Mouse (Mus musculus) lung, embryonic 14.5 days (tissue): ENCODE results near the gene Baz1a. TPM values are rescaled to one million over a fixed set of nuclear protein-coding genes. Genes with fewer than 3 reads are reported as not detected.
A peak's percentile ranks its signal among the peaks of the same experiment; 100 is the strongest.

Experiments
- ATAC-seq: fragments of 200-750 bp; cut with Nextera tagmentation; 2 replicates; pipeline ENCODE4 v1.8.0; 2017; ENCODE audit warnings: mild to moderate bottlenecking, moderate TSS enrichment, moderate library complexity; ENCODE audit not compliant: insufficient read depth
- DNase-seq: peaks from one replicate; pipeline ENCODE4 v3.0.0-alpha.2; 2015
- H3K27ac ChIP-seq: fragments of 300-500 bp; sonication (generic); 2 replicates; pipeline ENCODE4 v1.5.1; 2014; ENCODE audit warnings: low read depth, mild to moderate bottlenecking, moderate library complexity
- H3K27me3 ChIP-seq: fragments of 300-500 bp; sonication (generic); 2 replicates; pipeline ENCODE4 v1.6.1; 2014; ENCODE audit warnings: low read length, control low read depth; ENCODE audit not compliant: insufficient read depth
- H3K36me3 ChIP-seq: fragments of 300-500 bp; sonication (generic); 2 replicates; pipeline ENCODE4 v1.6.1; 2014; ENCODE audit warnings: control low read depth; ENCODE audit not compliant: insufficient read depth
- H3K4me1 ChIP-seq: fragments of 300-500 bp; sonication (generic); 2 replicates; pipeline ENCODE4 v1.6.1; 2014; ENCODE audit warnings: antibody characterized with exemption, control low read depth; ENCODE audit not compliant: insufficient read depth
- H3K4me2 ChIP-seq: fragments of 300-500 bp; sonication (generic); 2 replicates; pipeline ENCODE4 v1.6.1; 2014; ENCODE audit warnings: mild to moderate bottlenecking
- H3K4me3 ChIP-seq: fragments of 300-500 bp; sonication (generic); 2 replicates; pipeline ENCODE4 v1.5.1; 2014; ENCODE audit warnings: low read depth, low read length
- H3K9ac ChIP-seq: fragments of 300-500 bp; sonication (generic); 2 replicates; pipeline ENCODE4 v1.6.1; 2014
- H3K9me3 ChIP-seq: fragments of 300-500 bp; sonication (generic); 2 replicates; pipeline ENCODE4 v1.6.1; 2016; ENCODE audit warnings: low read depth, low read length, control low read depth
- CTCF ChIP-seq: IDR thresholded peaks from 2 replicates; pipeline ENCODE4 v1.5.1; 2016; ENCODE audit warnings: antibody characterized with exemption, low read depth
- WGBS: fragments of 180-500 bp; shearing (Covaris S2); extraction: QIAGEN DNeasy Blood & Tissue Kit; methylation state at CpG from one replicate; pipeline ENCODE4 v1.1.7; 2014; 5-methylcytosine and 5-hydroxymethylcytosine counted together
- polyA plus RNA-seq: library from polyadenylated mRNA; unstranded; fragments of >200 nt; fragmentation: Nextera tagmentation; extraction: Ambion mirVana; gene quantifications from 2 replicates; pipeline ENCODE4 v1.2.1, GENCODE M21; 2014

Baz1a gene
- polyA plus RNA-seq, 1 experiment from 2014 or later: 23.9 TPM

DNA sequence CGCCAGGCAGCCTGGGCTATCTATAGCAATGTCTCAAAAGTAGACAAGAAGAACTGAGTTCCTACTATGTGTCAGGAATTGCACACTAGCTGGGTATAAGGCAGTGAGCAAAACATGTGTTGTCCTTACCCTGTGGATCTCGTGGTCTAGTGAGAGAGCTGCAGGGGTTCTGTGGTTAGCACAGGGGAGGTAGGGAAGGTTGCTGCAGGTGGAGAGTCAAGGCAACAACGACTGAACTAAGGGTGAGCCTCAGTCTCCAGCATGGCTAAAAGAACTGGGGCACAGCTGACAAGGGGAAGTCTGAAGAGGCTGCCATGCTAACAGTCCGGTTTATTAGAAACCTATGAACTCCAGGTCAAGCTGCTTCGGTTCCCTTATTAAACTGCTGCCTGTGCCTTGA lies 134.9 kb downstream of the Baz1a start:
- 74% methylated on average over 5 of the region's 5 CpGs for WGBS
- H3K36me3 ChIP-seq: no peaks in the 10 kb centered on the region
- H3K4me3 ChIP-seq: no peak overlapping the region
- H3K4me2 ChIP-seq: no peak overlapping the region
- H3K9ac ChIP-seq: no peak overlapping the region
- H3K4me1 ChIP-seq: no peaks in the 10 kb centered on the region
- no peak for TF ChIP-seq CTCF
- no peaks in the 10 kb centered on the region for H3K27me3 ChIP-seq
- H3K27ac ChIP-seq: no peak overlapping the region
- ATAC-seq (no peak), DNase-seq (no peak)
- H3K9me3 ChIP-seq: no peaks in the 10 kb centered on the region

- Histone ChIP-seq H3K9ac (no peak overlapping the region), H3K9me3 (no peaks in the 10 kb centered on the region), H3K27me3 (no peaks in the 10 kb centered on the region), H3K4me2 (no peak overlapping the region), H3K36me3 (no peaks in the 10 kb centered on the region), H3K27ac (no peak overlapping the region), H3K4me3 (no peak overlapping the region), H3K4me1 (no peaks in the 10 kb centered on the region)
- no peak for TF ChIP-seq CTCF
- ATAC-seq (no peak), DNase-seq (peak; percentile 15)
- 88% methylated on average over 1 of the region's 1 CpGs for WGBS
Observed at GRCm38 (mm10) chr12:54877875-54878274, 136.3 kb downstream of the Baz1a start.

DNA sequence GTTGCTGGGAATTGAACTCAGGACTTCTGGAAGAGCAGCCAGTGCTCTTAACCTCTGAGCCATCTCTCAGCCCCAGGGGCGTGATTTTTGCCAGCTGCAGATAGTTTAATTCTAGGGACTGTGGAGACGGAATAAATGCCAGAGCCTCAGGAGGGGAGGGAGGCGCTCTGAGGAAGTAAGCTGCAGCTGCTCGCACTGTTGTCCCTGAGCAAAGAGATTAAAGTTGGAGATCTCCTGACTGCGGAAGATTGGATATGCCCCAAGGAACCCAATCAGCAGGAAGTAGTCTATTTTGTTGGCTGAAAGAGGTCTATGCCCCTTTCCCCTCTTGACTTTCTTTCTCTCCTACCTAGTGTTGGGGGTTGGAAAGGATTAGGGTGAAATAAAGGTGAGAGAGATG lies 137.3 kb downstream of the Baz1a start:
- Histone ChIP-seq H3K4me3 (no peak overlapping the region), H3K9ac (no peak overlapping the region), H3K27ac (no peak overlapping the region), H3K9me3 (no peaks in the 10 kb centered on the region), H3K4me2 (no peak overlapping the region), H3K4me1 (no peaks in the 10 kb centered on the region), H3K36me3 (no peaks in the 10 kb centered on the region), H3K27me3 (no peaks in the 10 kb centered on the region)
- no peak for TF ChIP-seq CTCF
- WGBS: 33% methylated on average over 5 of the region's 5 CpGs
- ATAC-seq (no peak), DNase-seq (no peak)

GRCm38 (mm10) chr12:54874711-54875110 lies 139.4 kb downstream of the Baz1a start:
- Histone ChIP-seq H3K4me1 (no peaks in the 10 kb centered on the region), H3K27me3 (no peaks in the 10 kb centered on the region), H3K36me3 (no peaks in the 10 kb centered on the region), H3K4me3 (no peak overlapping the region), H3K9me3 (no peaks in the 10 kb centered on the region), H3K27ac (no peak overlapping the region; the same call in 1 of the 2 replicates), H3K4me2 (no peak overlapping the region), H3K9ac (no peak overlapping the region)
- ATAC-seq: peak; percentile 74
- WGBS: 65% methylated on average over 6 of the region's 6 CpGs
- peak; percentile 42 for DNase-seq
- no peak for TF ChIP-seq CTCF

GRCm38 (mm10) chr12:54862606-54863535 lies 151.3 kb downstream of the Baz1a start, which contains the start of gene Cfl2:
Gene Cfl2, minus strand, starts transcription at chr12:54862877.
- under 1% methylated on average over 56 of the region's 82 CpGs for WGBS
- peak; percentile 30 for TF ChIP-seq CTCF
- peak; percentile 93 for ATAC-seq

GRCm38 (mm10) chr12:54861991-54862605 lies 152.1 kb downstream of the Baz1a start:
- no peak for TF ChIP-seq CTCF
- H3K4me2 ChIP-seq: peak overlapping the region; percentile 80
- under 1% methylated on average over 36 of the region's 36 CpGs for WGBS
- peaks cover 33% of the 10 kb centered on the region for H3K36me3 ChIP-seq
- no peaks in the 10 kb centered on the region for H3K9me3 ChIP-seq
- no peaks in the 10 kb centered on the region for H3K4me1 ChIP-seq
- ATAC-seq (peak; percentile 4), DNase-seq (peak; percentile 77)
- no peaks in the 10 kb centered on the region for H3K27me3 ChIP-seq
- H3K4me3 ChIP-seq: peak overlapping the region; percentile 97
- peak overlapping the region; percentile 99 for H3K27ac ChIP-seq
- H3K9ac ChIP-seq: peak overlapping the region; percentile 100

More at GRCm38 (mm10) chr12:54862606-54863535, 151.3 kb downstream of the Baz1a start, which contains the start of gene Cfl2:
- peak within 1 kb of the TSS; percentile 100 for H3K9ac ChIP-seq
- H3K36me3 ChIP-seq: peaks cover 26% of the 10 kb centered on the region
- H3K27ac ChIP-seq: peak within 1 kb of the TSS; percentile 99
- H3K4me2 ChIP-seq: peak within 1 kb of the TSS; percentile 80
- peak within 1 kb of the TSS; percentile 97 for H3K4me3 ChIP-seq
- H3K9me3 ChIP-seq: no peaks in the 10 kb centered on the region
- H3K27me3 ChIP-seq: no peaks in the 10 kb centered on the region
- peak; percentile 86 for DNase-seq
- H3K4me1 ChIP-seq: no peaks in the 10 kb centered on the region

GRCm38 (mm10) chr12:54859531-54859930 lies 154.6 kb downstream of the Baz1a start:
- 39% methylated on average over 6 of the region's 6 CpGs for WGBS
- Histone ChIP-seq H3K4me3 (no peak overlapping the region), H3K9me3 (no peaks in the 10 kb centered on the region), H3K27me3 (no peaks in the 10 kb centered on the region), H3K27ac (no peak overlapping the region), H3K9ac (no peak overlapping the region), H3K4me1 (no peaks in the 10 kb centered on the region), H3K36me3 (peaks cover 42% of the 10 kb centered on the region), H3K4me2 (no peak overlapping the region; the same call in 1 of the 2 replicates)
- TF ChIP-seq CTCF: no peak
- peak; percentile 79 for DNase-seq
- ATAC-seq: no peak
